Mouse (Mus musculus): ENCODE data around the gene 9530053A07Rik. TPM values are rescaled to one million over a fixed set of nuclear protein-coding genes. Genes with fewer than 3 reads are reported as not detected.

Gene 9530053A07Rik
- polyA plus RNA-seq, 1 experiment from 2014 or later: 0.04 TPM

DNA sequence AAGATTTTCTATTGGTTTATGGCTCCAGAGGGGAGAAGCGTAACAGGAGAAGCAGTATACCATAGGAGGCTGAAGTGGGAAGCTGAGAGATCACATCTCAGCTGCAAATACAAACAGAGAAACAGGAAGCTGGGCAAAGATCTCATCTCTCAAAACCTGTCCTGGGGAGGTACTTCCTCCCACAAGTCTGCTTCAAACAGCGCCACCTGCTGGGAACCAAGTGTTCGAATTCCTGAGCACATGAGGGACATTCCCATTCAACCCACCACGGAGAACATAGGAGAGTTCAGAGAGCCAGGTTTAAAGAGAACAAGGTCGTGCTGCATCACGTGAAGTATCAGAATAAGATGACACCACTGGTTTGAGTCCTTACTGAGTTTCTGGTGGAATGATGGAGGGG lies 36.1 kb downstream of the 9530053A07Rik start:
- Histone ChIP-seq H3K27me3 (ENCODE audit: control insufficient read depth, insufficient read depth, low read length) (no peaks in the 10 kb centered on the region), H3K4me2 (ENCODE audit: low read length) (no peak overlapping the region), H3K9me3 (ENCODE audit: control insufficient read depth, low read length) (no peaks in the 10 kb centered on the region), H3K36me3 (ENCODE audit: control insufficient read depth, insufficient read depth, low read length) (no peaks in the 10 kb centered on the region), H3K4me3 (replicated peaks; ENCODE audit: low read depth, low read length) (no peak overlapping the region), H3K4me1 (ENCODE audit: control insufficient read depth, insufficient read depth, low read length) (peaks cover 12% of the 10 kb centered on the region), H3K9ac (replicated peaks; ENCODE audit: low read length) (no peak overlapping the region), H3K27ac (replicated peaks; ENCODE audit: low read depth, low read length) (no peak overlapping the region)
- DNase-seq (no peak), ATAC-seq (ENCODE audit: low FRiP score, low TSS enrichment) (no peak)
- 76% methylated on average over 6 of the region's 6 CpGs for WGBS

DNA sequence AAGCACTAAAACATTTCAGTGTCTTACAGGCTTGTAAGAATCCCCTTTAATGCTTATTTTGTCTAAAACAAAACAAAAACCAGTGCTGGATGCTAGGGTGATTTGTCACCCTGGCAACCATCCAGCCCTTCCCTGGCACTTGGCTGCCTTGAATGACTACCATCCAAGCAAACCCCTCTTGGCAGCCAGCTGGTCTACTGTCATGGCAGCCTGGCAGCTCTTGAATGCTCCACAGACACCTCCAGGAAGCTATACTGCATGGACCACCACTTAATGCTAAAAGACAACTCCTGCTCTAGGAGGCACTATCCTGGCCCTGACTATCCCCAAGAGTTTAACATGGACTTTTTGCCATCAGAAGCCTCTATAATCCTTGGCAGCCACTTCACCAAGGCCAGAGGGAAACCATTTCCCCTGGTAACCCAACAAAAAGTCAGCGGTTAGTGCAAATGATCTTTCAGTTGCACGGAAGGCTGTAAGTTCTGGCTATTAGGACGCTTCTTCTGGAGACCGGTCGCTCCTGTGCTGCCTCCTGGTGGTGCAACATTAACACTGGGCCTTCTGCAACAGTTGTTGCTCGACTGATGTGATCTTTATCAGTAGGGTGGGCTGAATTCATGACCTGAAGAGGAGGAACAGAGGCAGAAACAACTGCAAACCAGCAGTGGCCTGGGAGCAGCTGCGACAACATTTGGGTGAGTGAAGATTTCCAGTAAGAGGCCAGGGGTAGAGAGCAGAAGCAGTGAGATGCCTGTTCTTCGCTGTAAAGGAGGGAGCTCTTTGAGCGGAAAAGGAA lies 39.3 kb downstream of the 9530053A07Rik start:
- Histone ChIP-seq H3K4me2 (ENCODE audit: low read length) (peak overlapping the region; percentile 73), H3K9ac (replicated peaks; ENCODE audit: low read length) (peak overlapping the region; percentile 48; the same call in 1 of the 2 replicates), H3K4me1 (ENCODE audit: control insufficient read depth, insufficient read depth, low read length) (peaks cover 20% of the 10 kb centered on the region), H3K4me3 (replicated peaks; ENCODE audit: low read depth, low read length) (peak overlapping the region; percentile 78), H3K27ac (replicated peaks; ENCODE audit: low read depth, low read length) (peak overlapping the region; percentile 74), H3K36me3 (ENCODE audit: control insufficient read depth, insufficient read depth, low read length) (no peaks in the 10 kb centered on the region), H3K27me3 (ENCODE audit: control insufficient read depth, insufficient read depth, low read length) (no peaks in the 10 kb centered on the region), H3K9me3 (ENCODE audit: control insufficient read depth, low read length) (no peaks in the 10 kb centered on the region)
- DNase-seq: peak; percentile 74
- ATAC-seq (ENCODE audit: low FRiP score, low TSS enrichment): no peak; the same call in 1 of the 2 replicates
- 9% methylated on average over 9 of the region's 9 CpGs for WGBS

DNA sequence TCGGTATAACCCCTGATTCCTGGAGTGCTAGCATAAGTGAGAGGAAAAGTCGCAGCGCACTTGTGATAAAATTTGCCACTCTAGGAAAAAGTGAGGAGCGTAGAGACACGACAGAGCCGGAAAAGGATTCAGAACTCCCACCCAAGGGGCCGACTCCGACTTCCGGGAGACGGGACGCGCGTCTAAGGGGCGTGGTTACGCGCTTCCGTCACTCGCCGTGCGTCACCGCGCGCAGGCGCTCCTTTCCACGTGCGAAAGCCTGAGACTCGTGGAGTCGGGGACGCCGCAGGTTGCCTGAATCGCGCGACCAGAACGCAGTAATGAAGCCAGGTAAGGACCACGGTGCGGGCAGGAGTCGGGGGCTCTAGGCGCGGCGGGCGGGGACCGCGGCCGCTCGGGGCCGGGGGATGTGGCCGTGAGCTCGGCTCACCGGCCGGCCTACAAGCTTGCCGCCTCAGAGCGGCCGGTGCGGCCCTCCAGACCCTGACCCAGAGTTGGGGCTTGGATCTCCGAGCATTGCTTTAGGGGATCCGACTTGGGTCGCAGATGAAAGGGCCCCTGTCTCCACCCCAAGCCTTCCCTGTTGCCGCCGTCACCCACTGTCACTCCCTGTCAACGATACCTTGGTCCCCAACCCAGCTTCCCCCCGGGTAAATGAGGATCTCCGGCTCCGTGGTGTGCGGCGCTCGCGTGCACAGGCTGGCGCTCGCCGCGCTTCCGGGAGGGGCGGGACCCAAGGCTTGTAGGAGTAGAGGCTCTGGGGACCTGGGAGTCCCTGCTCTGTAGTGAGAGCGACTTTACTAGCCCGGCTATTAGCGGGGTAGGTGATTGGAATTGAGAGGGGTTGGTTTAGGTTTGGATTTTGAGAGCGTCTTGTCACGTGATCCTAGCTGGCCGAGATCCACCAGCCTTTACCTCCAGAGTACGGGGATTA lies 40.5 kb downstream of the 9530053A07Rik start, which contains the start of gene Fbl:
Gene Fbl (plus strand): TSS at position 222 of the 934 bp plus-strand sequence.
- under 1% methylated on average over 80 of the region's 80 CpGs for WGBS
- peak; percentile 91 for ATAC-seq (ENCODE audit: low FRiP score, low TSS enrichment)
- H3K27ac ChIP-seq (replicated peaks; ENCODE audit: low read depth, low read length): peak within 1 kb of the TSS; percentile 74

DNA sequence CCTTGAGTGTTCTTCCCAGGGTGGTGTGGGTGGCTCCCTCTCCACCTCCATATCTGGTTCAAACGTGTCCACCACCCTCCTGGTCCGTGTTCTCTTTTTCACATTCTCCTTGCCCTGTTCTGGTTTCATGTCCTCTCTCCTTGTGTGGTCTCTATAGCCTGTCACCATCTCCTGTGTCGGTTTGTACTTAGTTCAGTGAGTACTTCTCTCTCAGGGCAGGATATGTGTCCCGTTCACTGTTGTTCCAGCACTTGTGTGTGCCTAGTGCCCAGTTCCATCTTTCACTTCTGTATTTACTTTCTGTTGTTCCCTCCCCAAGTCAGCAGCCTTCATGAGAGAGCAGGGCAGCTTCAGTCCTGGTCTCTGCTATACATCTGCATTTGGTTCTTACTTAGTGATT lies 46.1 kb downstream of the 9530053A07Rik start:
- WGBS: 92% methylated on average over 4 of the region's 4 CpGs
- no peak overlapping the region for H3K27ac ChIP-seq (replicated peaks; ENCODE audit: low read depth, low read length)
- H3K36me3 ChIP-seq (ENCODE audit: control insufficient read depth, insufficient read depth, low read length): peaks cover 38% of the 10 kb centered on the region
- H3K4me1 ChIP-seq (ENCODE audit: control insufficient read depth, insufficient read depth, low read length): peaks cover 8% of the 10 kb centered on the region
- no peak overlapping the region for H3K4me3 ChIP-seq (replicated peaks; ENCODE audit: low read depth, low read length)
- no peaks in the 10 kb centered on the region for H3K9me3 ChIP-seq (ENCODE audit: control insufficient read depth, low read length)
- ATAC-seq (ENCODE audit: low FRiP score, low TSS enrichment): no peak
- no peak overlapping the region for H3K9ac ChIP-seq (replicated peaks; ENCODE audit: low read length)
- no peak overlapping the region for H3K4me2 ChIP-seq (ENCODE audit: low read length)
- H3K27me3 ChIP-seq (ENCODE audit: control insufficient read depth, insufficient read depth, low read length): no peaks in the 10 kb centered on the region
- DNase-seq: no peak

More for the DNA sequence above, 40.5 kb downstream of the 9530053A07Rik start, which contains the start of gene Fbl:
- Histone ChIP-seq H3K4me3 (replicated peaks; ENCODE audit: low read depth, low read length) (peak within 1 kb of the TSS; percentile 78), H3K9me3 (ENCODE audit: control insufficient read depth, low read length) (no peaks in the 10 kb centered on the region), H3K9ac (replicated peaks; ENCODE audit: low read length) (peak within 1 kb of the TSS; percentile 69), H3K27me3 (ENCODE audit: control insufficient read depth, insufficient read depth, low read length) (no peaks in the 10 kb centered on the region), H3K4me1 (ENCODE audit: control insufficient read depth, insufficient read depth, low read length) (peaks cover 20% of the 10 kb centered on the region), H3K4me2 (ENCODE audit: low read length) (peak within 1 kb of the TSS; percentile 73), H3K36me3 (ENCODE audit: control insufficient read depth, insufficient read depth, low read length) (peaks cover under 1% of the 10 kb centered on the region; the same call in 1 of the 2 replicates)
- peak; percentile 98 for DNase-seq

DNA sequence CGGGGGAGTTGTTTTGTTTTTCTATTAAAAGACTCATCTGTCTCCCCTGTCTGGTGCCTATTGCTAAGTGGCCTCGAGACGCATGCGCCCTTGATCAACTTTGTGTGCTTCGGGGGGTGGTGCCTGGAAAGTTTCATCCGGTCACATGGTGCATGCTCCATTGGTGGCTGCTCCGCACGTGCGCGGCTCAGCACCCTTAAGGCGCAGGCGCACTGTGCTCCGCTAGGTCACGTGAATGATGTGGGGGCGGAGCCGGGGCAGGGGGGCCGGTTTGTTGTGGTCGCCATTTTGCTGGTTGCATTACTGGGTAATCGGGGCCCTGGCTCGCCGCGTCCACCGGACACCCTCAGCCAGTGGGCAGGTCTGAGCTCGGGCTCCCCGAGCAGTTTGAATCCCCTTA lies 50.0 kb downstream of the 9530053A07Rik start, which contains the start of gene Dyrk1b:
Gene Dyrk1b (plus strand): TSS at position 242 of the 400 bp plus-strand sequence.
- Histone ChIP-seq H3K9me3 (ENCODE audit: control insufficient read depth, low read length) (no peaks in the 10 kb centered on the region), H3K27me3 (ENCODE audit: control insufficient read depth, insufficient read depth, low read length) (no peaks in the 10 kb centered on the region), H3K9ac (replicated peaks; ENCODE audit: low read length) (peak within 1 kb of the TSS; percentile 95), H3K4me1 (ENCODE audit: control insufficient read depth, insufficient read depth, low read length) (peaks cover 9% of the 10 kb centered on the region; the same call in 1 of the 2 replicates), H3K36me3 (ENCODE audit: control insufficient read depth, insufficient read depth, low read length) (peaks cover 70% of the 10 kb centered on the region), H3K27ac (replicated peaks; ENCODE audit: low read depth, low read length) (peak within 1 kb of the TSS; percentile 98), H3K4me2 (ENCODE audit: low read length) (peak within 1 kb of the TSS; percentile 66), H3K4me3 (replicated peaks; ENCODE audit: low read depth, low read length) (peak within 1 kb of the TSS; percentile 99)
- ATAC-seq (ENCODE audit: low FRiP score, low TSS enrichment) (peak; percentile 91), DNase-seq (peak; percentile 100)
- WGBS: 1% methylated on average over 25 of the region's 25 CpGs

DNA sequence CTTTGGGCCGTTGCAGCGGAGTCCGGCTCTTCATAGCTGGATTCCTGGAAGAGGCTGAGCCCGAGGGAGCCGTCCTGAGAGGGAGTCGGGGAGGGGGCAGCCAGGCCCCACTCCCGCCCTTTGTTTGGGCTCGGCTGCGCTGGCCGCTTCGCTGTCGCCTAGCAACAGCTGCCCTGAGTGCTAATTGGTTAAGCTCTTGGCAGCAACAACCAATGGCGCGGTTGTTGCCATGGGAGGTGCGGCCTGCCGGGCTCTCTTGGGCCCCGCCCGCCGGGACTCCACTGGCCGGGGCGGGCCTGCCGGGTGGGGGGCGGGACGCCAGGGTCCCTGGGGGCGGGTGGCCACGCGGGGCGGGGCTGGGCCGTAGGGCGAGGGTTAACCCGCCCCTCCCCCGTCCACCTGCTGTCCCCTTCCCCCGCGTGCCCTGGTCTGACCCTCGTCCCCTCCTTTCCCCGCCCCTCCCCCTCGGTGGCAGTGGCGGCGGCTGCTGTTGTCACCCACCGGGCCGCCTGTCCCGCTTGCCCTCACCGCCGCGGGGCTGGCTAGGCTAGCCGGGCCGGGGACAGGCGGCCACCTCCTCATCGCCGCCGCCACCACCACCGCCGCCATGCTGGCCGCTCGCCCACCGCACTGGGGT lies 50.6 kb downstream of the 9530053A07Rik start:
- H3K36me3 ChIP-seq (ENCODE audit: control insufficient read depth, insufficient read depth, low read length): peaks cover 75% of the 10 kb centered on the region
- WGBS: under 1% methylated on average over 41 of the region's 56 CpGs
- no peaks in the 10 kb centered on the region for H3K9me3 ChIP-seq (ENCODE audit: control insufficient read depth, low read length)
- peak; percentile 94 for ATAC-seq (ENCODE audit: low FRiP score, low TSS enrichment)
- peak overlapping the region; percentile 66 for H3K4me2 ChIP-seq (ENCODE audit: low read length)
- H3K4me1 ChIP-seq (ENCODE audit: control insufficient read depth, insufficient read depth, low read length): peaks cover 9% of the 10 kb centered on the region; the same call in 1 of the 2 replicates
- peak overlapping the region; percentile 98 for H3K27ac ChIP-seq (replicated peaks; ENCODE audit: low read depth, low read length)
- H3K9ac ChIP-seq (replicated peaks; ENCODE audit: low read length): peak overlapping the region; percentile 95
- peak overlapping the region; percentile 99 for H3K4me3 ChIP-seq (replicated peaks; ENCODE audit: low read depth, low read length)
- DNase-seq: peak; percentile 97
- no peaks in the 10 kb centered on the region for H3K27me3 ChIP-seq (ENCODE audit: control insufficient read depth, insufficient read depth, low read length)

DNA sequence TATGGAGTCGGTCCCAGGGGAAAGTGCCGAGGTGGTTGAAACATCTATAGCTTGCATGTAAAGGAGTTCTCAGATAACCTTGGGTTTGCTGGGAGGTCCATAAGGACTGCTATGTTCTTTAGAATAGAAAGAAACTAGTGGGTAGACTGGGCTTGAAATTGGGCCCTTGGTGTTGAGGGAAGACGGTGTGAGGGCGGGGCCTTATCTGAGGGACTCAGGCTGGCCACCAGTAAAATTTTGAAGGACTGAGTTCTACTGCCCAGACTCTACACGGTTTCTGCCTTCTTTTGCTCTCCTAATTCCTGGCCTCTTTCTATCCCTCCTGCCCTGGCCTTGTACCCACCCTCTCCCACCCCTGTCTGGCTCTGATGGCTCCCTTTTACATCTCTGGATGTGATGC lies 51.6 kb downstream of the 9530053A07Rik start:
- H3K36me3 ChIP-seq (ENCODE audit: control insufficient read depth, insufficient read depth, low read length): peaks cover 75% of the 10 kb centered on the region
- 75% methylated on average over 5 of the region's 5 CpGs for WGBS

DNA sequence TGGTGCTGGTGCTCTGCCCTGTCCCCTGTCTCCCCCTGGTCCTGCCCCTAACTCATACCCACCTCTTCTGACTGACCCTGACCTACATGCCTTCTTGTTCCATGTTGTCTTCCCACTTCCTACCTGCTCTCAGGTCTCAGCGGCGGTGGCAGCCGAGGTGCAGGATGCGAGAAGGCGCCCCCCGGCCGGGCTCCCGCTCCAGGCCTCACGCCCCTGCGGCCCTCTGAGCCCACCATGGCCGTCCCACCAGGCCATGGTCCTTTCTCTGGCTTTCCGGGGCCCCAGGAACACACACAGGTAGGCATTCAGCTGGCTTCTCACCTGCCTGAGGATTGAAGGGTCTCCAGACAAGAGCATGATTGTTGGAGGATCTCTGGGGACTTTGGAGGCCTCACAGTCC lies 52.1 kb downstream of the 9530053A07Rik start:
- Histone ChIP-seq H3K4me3 (replicated peaks; ENCODE audit: low read depth, low read length) (peak overlapping the region; percentile 99; the same call in 1 of the 2 replicates), H3K9ac (replicated peaks; ENCODE audit: low read length) (peak overlapping the region; percentile 95)
- 97% methylated on average over 12 of the region's 12 CpGs for WGBS

More for the DNA sequence above, 51.6 kb downstream of the 9530053A07Rik start:
- no peaks in the 10 kb centered on the region for H3K9me3 ChIP-seq (ENCODE audit: control insufficient read depth, low read length)
- H3K27ac ChIP-seq (replicated peaks; ENCODE audit: low read depth, low read length): peak overlapping the region; percentile 98; the same call in 1 of the 2 replicates
- peak overlapping the region; percentile 99 for H3K4me3 ChIP-seq (replicated peaks; ENCODE audit: low read depth, low read length)
- ATAC-seq (ENCODE audit: low FRiP score, low TSS enrichment): no peak
- peak overlapping the region; percentile 66 for H3K4me2 ChIP-seq (ENCODE audit: low read length)
- peaks cover 9% of the 10 kb centered on the region; the same call in 1 of the 2 replicates for H3K4me1 ChIP-seq (ENCODE audit: control insufficient read depth, insufficient read depth, low read length)
- H3K9ac ChIP-seq (replicated peaks; ENCODE audit: low read length): peak overlapping the region; percentile 95
- DNase-seq: no peak
- no peaks in the 10 kb centered on the region for H3K27me3 ChIP-seq (ENCODE audit: control insufficient read depth, insufficient read depth, low read length)

More for the DNA sequence above, 52.1 kb downstream of the 9530053A07Rik start:
- no peak for ATAC-seq (ENCODE audit: low FRiP score, low TSS enrichment)
- Histone ChIP-seq H3K36me3 (ENCODE audit: control insufficient read depth, insufficient read depth, low read length) (peaks cover 75% of the 10 kb centered on the region), H3K4me1 (ENCODE audit: control insufficient read depth, insufficient read depth, low read length) (peaks cover 9% of the 10 kb centered on the region; the same call in 1 of the 2 replicates), H3K27me3 (ENCODE audit: control insufficient read depth, insufficient read depth, low read length) (no peaks in the 10 kb centered on the region), H3K9me3 (ENCODE audit: control insufficient read depth, low read length) (no peaks in the 10 kb centered on the region), H3K4me2 (ENCODE audit: low read length) (peak overlapping the region; percentile 66), H3K27ac (replicated peaks; ENCODE audit: low read depth, low read length) (no peak overlapping the region)
- no peak for DNase-seq

All from midbrain, embryonic 14.5 days (tissue).